Mouse (Mus musculus) hindbrain, embryonic 14.5 days (tissue): Measurements from ENCODE around the gene Olfr56. TPM values are rescaled to one million over a fixed set of nuclear protein-coding genes. Genes with fewer than 3 reads are reported as not detected.
"Not testable (repeated sequence)": the region's sequence is repeated elsewhere in the genome, so short reads cannot be mapped to it uniquely, and the experiment has no call there.

Experiments
- ATAC-seq: fragments of 200-750 bp; cut with Nextera tagmentation; 2 replicates; pipeline ENCODE4 v1.8.0; 2017; ENCODE audit warnings: moderate number of reproducible peaks, mild to moderate bottlenecking, moderate TSS enrichment, moderate library complexity; ENCODE audit not compliant: low FRiP score
- DNase-seq: peaks from one replicate; pipeline ENCODE4 v3.0.0-alpha.2; 2015; ENCODE audit warnings: low spot score
- H3K27ac ChIP-seq: fragments of 300-500 bp; sonication (generic); 2 replicates; pipeline ENCODE4 v1.5.1; 2014; ENCODE audit warnings: mild to moderate bottlenecking, moderate library complexity
- H3K27me3 ChIP-seq: fragments of 300-500 bp; sonication (generic); 2 replicates; pipeline ENCODE4 v1.6.1; 2014; ENCODE audit warnings: mild to moderate bottlenecking, low read length, mixed read lengths; ENCODE audit not compliant: control insufficient read depth, insufficient read depth
- H3K36me3 ChIP-seq: fragments of 300-500 bp; sonication (generic); replicated peaks from 2 replicates; pipeline ENCODE4 v1.6.1; 2014; ENCODE audit not compliant: control insufficient read depth, insufficient read depth
- H3K4me1 ChIP-seq: fragments of 300-500 bp; sonication (generic); replicated peaks from 2 replicates; pipeline ENCODE4 v1.6.1; 2014; ENCODE audit warnings: antibody characterized with exemption, low read length, mixed read lengths; ENCODE audit not compliant: control insufficient read depth, insufficient read depth
- H3K4me2 ChIP-seq: fragments of 300-500 bp; sonication (generic); replicated peaks from 2 replicates; pipeline ENCODE4 v1.6.1; 2014; ENCODE audit warnings: mild to moderate bottlenecking, moderate library complexity
- H3K4me3 ChIP-seq: fragments of 300-500 bp; sonication (generic); replicated peaks from 2 replicates; pipeline ENCODE4 v1.5.1; 2014; ENCODE audit warnings: mild to moderate bottlenecking, low read length
- H3K9ac ChIP-seq: fragments of 300-500 bp; sonication (generic); 2 replicates; pipeline ENCODE4 v1.6.1; 2014
- H3K9me3 ChIP-seq: fragments of 300-500 bp; sonication (generic); 2 replicates; pipeline ENCODE4 v1.6.1; 2016; ENCODE audit warnings: low read length; ENCODE audit not compliant: control insufficient read depth
- WGBS: fragments of 180-500 bp; shearing (Covaris S2); extraction: QIAGEN DNeasy Blood & Tissue Kit; methylation state at CpG from one replicate; pipeline ENCODE4 v1.1.7; 2014; 5-methylcytosine and 5-hydroxymethylcytosine counted together
- polyA plus RNA-seq: library from polyadenylated mRNA; unstranded; fragments of >200 nt; fragmentation: Nextera tagmentation; extraction: Ambion mirVana; gene quantifications from 2 replicates; pipeline ENCODE4 v1.2.1, GENCODE M21; 2014

Olfr56 gene
- polyA plus RNA-seq, 1 experiment from 2014 or later: not detected

DNA sequence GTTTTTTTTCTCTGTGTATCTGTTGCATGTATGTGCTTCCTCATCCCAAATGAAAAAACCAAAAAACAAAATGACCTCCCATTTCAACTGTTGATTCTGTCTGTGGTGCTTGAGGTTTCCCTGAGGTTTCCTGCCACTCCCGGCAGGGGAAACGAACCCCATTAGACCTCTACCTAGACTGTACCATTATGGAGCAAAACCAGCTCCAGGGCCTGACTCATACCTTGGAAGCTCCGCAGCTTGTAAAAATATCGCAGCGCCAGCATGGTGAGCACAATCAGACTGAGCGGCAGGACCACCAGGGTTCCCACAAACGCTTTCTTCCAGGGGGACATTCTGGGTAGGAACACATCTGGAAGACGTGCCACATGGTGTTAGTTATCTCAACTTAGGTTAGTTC, 196.7 kb downstream of the Olfr56 start:
- Histone ChIP-seq H3K9me3 (no peaks in the 10 kb centered on the region), H3K9ac (no peak overlapping the region), H3K4me2 (no peak overlapping the region), H3K27me3 (no peaks in the 10 kb centered on the region; the same call in 1 of the 2 replicates), H3K4me3 (no peak overlapping the region), H3K27ac (no peak overlapping the region), H3K36me3 (no peaks in the 10 kb centered on the region), H3K4me1 (no peaks in the 10 kb centered on the region)
- DNase-seq (no peak), ATAC-seq (no peak)
- WGBS: 91% methylated on average over 8 of the region's 8 CpGs

DNA sequence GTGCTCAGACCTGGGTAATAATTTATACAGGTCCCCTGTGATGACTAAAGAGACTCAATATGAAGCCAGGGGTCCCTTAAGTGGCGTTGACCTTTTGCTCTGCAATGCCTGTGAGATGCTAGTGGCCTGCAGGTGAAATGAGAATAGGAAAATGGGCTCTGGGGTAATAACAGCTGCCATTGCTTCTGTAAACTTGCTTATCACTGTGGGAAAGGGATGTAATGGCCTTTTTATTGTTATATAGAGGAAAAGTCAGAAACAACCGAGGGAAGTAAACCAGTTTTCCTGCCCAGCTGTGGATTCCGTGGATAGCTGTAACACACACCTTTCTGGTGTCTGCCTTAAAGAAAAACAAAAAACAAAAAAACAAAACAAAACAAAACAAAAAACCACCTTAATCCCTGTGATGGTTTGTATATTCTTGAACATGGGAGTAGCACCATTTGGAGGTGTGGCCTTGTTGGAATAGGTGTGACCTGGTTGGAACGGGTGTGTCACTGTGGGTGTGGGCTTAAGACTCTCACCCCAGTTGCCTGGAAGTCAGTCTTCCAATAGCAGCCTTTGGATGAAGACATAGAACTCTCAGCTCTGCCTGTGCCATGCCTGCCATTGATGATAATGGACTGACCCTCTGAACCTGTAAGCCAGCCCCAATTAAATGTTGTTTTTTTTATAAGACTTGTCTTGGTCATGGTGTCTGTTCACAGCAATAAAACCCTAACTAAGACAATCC, 197.5 kb downstream of the Olfr56 start:
- ATAC-seq, H3K9ac ChIP-seq, H3K9me3 ChIP-seq, H3K4me1 ChIP-seq, H3K27ac ChIP-seq, H3K4me2 ChIP-seq, H3K27me3 ChIP-seq, H3K36me3 ChIP-seq, DNase-seq, H3K4me3 ChIP-seq: not testable (repeated sequence)
- whole genome bisulfite sequencing: 82% methylated on average over 4 of the region's 4 CpGs

DNA sequence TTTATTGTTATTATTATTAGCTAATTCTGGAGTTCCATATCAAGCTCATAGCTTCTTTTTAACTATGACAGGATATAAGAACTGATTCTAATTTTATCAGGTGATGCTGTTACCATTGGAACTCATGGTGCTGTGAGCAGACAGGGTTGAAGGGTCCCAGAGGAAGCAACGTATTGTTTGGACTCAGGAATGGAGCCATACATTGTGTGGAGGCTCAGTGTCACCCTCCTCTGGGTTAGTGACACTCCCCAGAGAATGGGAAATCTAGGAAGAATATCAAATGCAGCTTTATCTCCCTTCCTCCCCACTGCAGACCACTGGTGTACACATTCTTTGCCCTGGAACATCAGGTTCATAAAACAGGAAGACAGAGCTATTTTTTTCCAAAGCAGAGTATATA, 204.5 kb downstream of the Olfr56 start:
- no peak for DNase-seq
- no peak overlapping the region for H3K27ac ChIP-seq
- H3K9me3 ChIP-seq: no peaks in the 10 kb centered on the region
- WGBS: 61% methylated on average over 1 of the region's 1 CpGs
- no peak overlapping the region for H3K4me2 ChIP-seq
- H3K4me1 ChIP-seq: no peaks in the 10 kb centered on the region
- no peak overlapping the region for H3K4me3 ChIP-seq
- H3K36me3 ChIP-seq: no peaks in the 10 kb centered on the region
- no peak for ATAC-seq
- H3K9ac ChIP-seq: no peak overlapping the region
- no peaks in the 10 kb centered on the region for H3K27me3 ChIP-seq

Other genes with a start within 250 kb of the Olfr56 start
- 418 and 454 TPM in 2 replicates for gene Rack1, start 178.6 kb upstream of the Olfr56 start, polyA plus RNA-seq
- 4.6 and 5.6 TPM in 2 replicates for gene Trim41, start 161.5 kb upstream of the Olfr56 start, polyA plus RNA-seq
- gene Trim7, start 152.7 kb upstream of the Olfr56 start, polyA plus RNA-seq: 1.7 and 2.5 TPM in 2 replicates
- gene Gm12184, start 152.2 kb upstream of the Olfr56 start, polyA plus RNA-seq: 1.6 and 2.4 TPM in 2 replicates
- 4.0 and 4.2 TPM in 2 replicates for gene Irgm1, start 107.2 kb upstream of the Olfr56 start, polyA plus RNA-seq
- 0.16 and 0.74 TPM in 2 replicates for gene Gm5431, start 76.7 kb upstream of the Olfr56 start, polyA plus RNA-seq
- gene Psme2b, start 32.7 kb upstream of the Olfr56 start, polyA plus RNA-seq: 2.0 and 2.1 TPM in 2 replicates
- gene 9930111J21Rik1, start 509 bp downstream of the Olfr56 start, polyA plus RNA-seq: 0.39 and 0.51 TPM in 2 replicates
- gene Gm12185, start 13.3 kb downstream of the Olfr56 start, polyA plus RNA-seq: 0.08 TPM in 1 of 2 replicates, not detected in the other
- not detected in 2 replicates for gene Tgtp1, start 15.3 kb downstream of the Olfr56 start, polyA plus RNA-seq
- 0.21 and 0.41 TPM in 2 replicates for gene 9930111J21Rik2, start 72.4 kb downstream of the Olfr56 start, polyA plus RNA-seq
- gene Tgtp2, start 85.3 kb downstream of the Olfr56 start, polyA plus RNA-seq: not detected in 2 replicates
- 0.95 and 1.0 TPM in 2 replicates for gene Ifi47, start 97.7 kb downstream of the Olfr56 start, polyA plus RNA-seq
- gene Olfr1396, start 136.0 kb downstream of the Olfr56 start, polyA plus RNA-seq: not detected in 2 replicates
- not detected in 2 replicates for gene Olfr1395, start 163.4 kb downstream of the Olfr56 start, polyA plus RNA-seq
- not detected in 2 replicates for gene Olfr1394, start 175.5 kb downstream of the Olfr56 start, polyA plus RNA-seq
- 0.05 and 0.11 TPM in 2 replicates for gene Btnl9, start 208.3 kb downstream of the Olfr56 start, polyA plus RNA-seq
- gene Zfp62, start 224.4 kb downstream of the Olfr56 start, polyA plus RNA-seq: 46.8 and 48.2 TPM in 2 replicates